Mouse (Mus musculus) liver, postnatal 0 days (tissue): ENCODE measurements around the gene Tmem88. TPM values are rescaled to one million over a fixed set of nuclear protein-coding genes. Genes with fewer than 3 reads are reported as not detected.

Experiments
- ATAC-seq: fragments of 200-750 bp; cut with Nextera tagmentation; 2 replicates; pipeline ENCODE4 v1.8.0; 2017; ENCODE audit warnings: mild to moderate bottlenecking, moderate library complexity
- DNase-seq: peaks from one replicate; pipeline ENCODE4 v3.0.0-alpha.2; 2016
- H3K27ac ChIP-seq: fragments of 300-500 bp; sonication (generic); 2 replicates; pipeline ENCODE4 v1.5.1; 2014; ENCODE audit warnings: antibody characterized with exemption, moderate library complexity, mild to moderate bottlenecking, low read depth
- H3K27me3 ChIP-seq: fragments of 300-500 bp; sonication (generic); 2 replicates; pipeline ENCODE4 v1.6.1; 2014; ENCODE audit warnings: low read length, control low read depth, mixed read lengths; ENCODE audit not compliant: insufficient read depth
- H3K36me3 ChIP-seq: fragments of 300-500 bp; sonication (generic); replicated peaks from 2 replicates; pipeline ENCODE4 v1.6.1; 2014; ENCODE audit warnings: mild to moderate bottlenecking, control low read depth, low read length, moderate library complexity, mixed read lengths; ENCODE audit not compliant: insufficient read depth
- H3K4me1 ChIP-seq: fragments of 300-500 bp; sonication (generic); 2 replicates; pipeline ENCODE4 v1.6.1; 2014; ENCODE audit warnings: antibody characterized with exemption, mild to moderate bottlenecking, control low read depth; ENCODE audit not compliant: insufficient read depth
- H3K4me2 ChIP-seq: fragments of 300-500 bp; sonication (generic); 2 replicates; pipeline ENCODE4 v1.6.1; 2014; ENCODE audit warnings: low read depth, mild to moderate bottlenecking, low read length, moderate library complexity, mixed read lengths
- H3K4me3 ChIP-seq: fragments of 300-500 bp; sonication (generic); 2 replicates; pipeline ENCODE4 v1.5.1; 2014; ENCODE audit warnings: low read depth, low read length
- H3K9ac ChIP-seq: fragments of 300-500 bp; sonication (generic); replicated peaks from 2 replicates; pipeline ENCODE4 v1.6.1; 2014; ENCODE audit warnings: mild to moderate bottlenecking, moderate library complexity
- H3K9me3 ChIP-seq: fragments of 300-500 bp; sonication (generic); 2 replicates; pipeline ENCODE4 v1.6.1; 2016; ENCODE audit warnings: mild to moderate bottlenecking, control low read depth, low read length, mixed read lengths
- CTCF ChIP-seq: sonication (generic); IDR thresholded peaks from 2 replicates; pipeline ENCODE4 v1.5.1; 2016; ENCODE audit warnings: antibody characterized with exemption, low read depth
- EP300 ChIP-seq: IDR thresholded peaks from 2 replicates; pipeline ENCODE4 v1.6.1; 2016; ENCODE audit warnings: antibody characterized with exemption, low read depth, mild to moderate bottlenecking
- WGBS: fragments of 180-500 bp; shearing (Covaris S2); extraction: QIAGEN DNeasy Blood & Tissue Kit; methylation state at CpG from one replicate; pipeline ENCODE4 v1.1.7; 2014; ENCODE audit not compliant: insufficient replicate concordance; 5-methylcytosine and 5-hydroxymethylcytosine counted together
- polyA plus RNA-seq: library from polyadenylated mRNA; unstranded; fragments of >200 nt; fragmentation: Nextera tagmentation; extraction: Ambion mirVana; gene quantifications from 2 replicates; pipeline ENCODE4 v1.2.1, GENCODE M21; 2015

The Tmem88 gene
- polyA plus RNA-seq, result 12.3 and 14.0 TPM in 2 replicates

DNA sequence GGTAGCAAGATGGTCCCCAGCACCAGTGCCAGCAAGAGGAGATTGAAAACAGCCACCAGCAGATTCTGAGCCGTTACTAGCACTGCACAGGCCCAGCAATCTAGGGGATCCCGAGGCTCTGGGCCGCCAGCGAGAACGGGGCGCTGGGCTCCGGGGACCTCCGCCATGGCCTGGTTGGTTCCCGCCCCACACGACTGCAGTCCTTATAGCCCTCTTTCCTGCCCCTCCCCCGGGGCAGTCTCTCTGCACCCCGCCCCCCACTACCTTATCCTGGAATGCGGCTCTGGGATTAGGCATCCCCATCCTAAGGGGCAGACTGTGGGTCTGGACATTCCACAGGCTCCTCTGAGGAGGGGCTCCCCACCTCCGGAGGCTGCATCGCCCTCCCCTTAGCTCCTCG is at the start of gene Tmem88:
Gene Tmem88 (minus strand): TSS at position 176 of the 400 bp plus-strand sequence.
- DNase-seq (no peak), ATAC-seq (no peak)
- H3K4me1 ChIP-seq, result peaks cover 11% of the 10 kb centered on the region
- no peak for TF ChIP-seq CTCF
- no peak for TF ChIP-seq EP300
- peaks cover 25% of the 10 kb centered on the region for H3K36me3 ChIP-seq
- peak within 1 kb of the TSS; percentile 48 for H3K9ac ChIP-seq
- H3K4me3 ChIP-seq, result peak within 1 kb of the TSS; percentile 33
- WGBS, result 55% methylated on average over 16 of the region's 16 CpGs
- no peaks in the 10 kb centered on the region for H3K27me3 ChIP-seq
- H3K9me3 ChIP-seq, result no peaks in the 10 kb centered on the region
- peak within 1 kb of the TSS; percentile 48 for H3K4me2 ChIP-seq
- peak within 1 kb of the TSS; percentile 93 for H3K27ac ChIP-seq

DNA sequence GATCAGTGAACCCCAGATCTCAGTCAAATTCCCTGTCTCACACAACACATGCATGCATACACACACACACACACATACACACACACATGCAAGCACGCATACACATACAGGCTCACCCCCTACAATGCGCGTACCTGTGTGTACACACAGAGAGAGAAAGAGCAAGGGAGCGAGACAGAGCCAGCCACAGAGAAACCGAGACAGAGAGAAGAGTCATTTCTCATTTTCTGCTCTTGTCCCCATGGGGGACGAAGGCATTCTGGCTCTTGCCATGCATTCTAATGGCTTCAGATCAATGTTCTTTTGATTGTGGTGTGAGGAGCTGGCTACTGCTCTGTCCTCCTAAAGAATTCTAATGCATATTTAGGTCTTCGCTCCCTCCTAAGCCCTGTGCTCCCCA is 49.3 kb upstream of the Tmem88 start:
- Histone ChIP-seq H3K27ac (no peak overlapping the region), H3K27me3 (no peaks in the 10 kb centered on the region; the same call in 1 of the 2 replicates), H3K4me1 (no peaks in the 10 kb centered on the region), H3K36me3 (no peaks in the 10 kb centered on the region), H3K4me2 (no peak overlapping the region), H3K4me3 (no peak overlapping the region), H3K9ac (no peak overlapping the region), H3K9me3 (no peaks in the 10 kb centered on the region)
- TF ChIP-seq EP300 (no peak), CTCF (no peak)
- DNase-seq, result no peak
- WGBS, result 89% methylated on average over 7 of the region's 7 CpGs
- ATAC-seq, result no peak

DNA sequence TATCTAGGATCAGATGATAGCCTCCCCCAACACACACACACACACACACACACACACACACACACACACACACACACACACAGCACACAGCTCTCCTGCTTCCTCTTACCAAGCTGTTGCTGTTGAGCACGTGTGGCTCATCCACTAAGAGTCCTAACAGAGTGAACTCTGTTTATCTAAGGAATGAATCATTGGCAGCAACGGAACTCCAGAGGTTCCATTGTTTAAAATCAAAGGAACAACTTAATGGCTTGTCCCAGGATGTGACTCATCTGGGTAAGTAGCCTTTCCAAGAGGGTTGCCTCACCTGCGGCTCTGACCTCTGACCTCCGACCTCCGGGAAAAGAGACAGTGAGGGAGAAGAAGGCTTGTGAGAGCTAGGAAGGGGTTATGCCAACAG is 45.3 kb upstream of the Tmem88 start:
- DNase-seq (no peak), ATAC-seq (peak; percentile 43; the same call in 1 of the 2 replicates)
- no peaks in the 10 kb centered on the region for H3K4me1 ChIP-seq
- no peaks in the 10 kb centered on the region for H3K36me3 ChIP-seq
- TF ChIP-seq EP300 (no peak), CTCF (no peak)
- no peaks in the 10 kb centered on the region; the same call in 1 of the 2 replicates for H3K27me3 ChIP-seq
- no peak overlapping the region for H3K4me3 ChIP-seq
- no peak overlapping the region for H3K9ac ChIP-seq
- H3K9me3 ChIP-seq, result no peaks in the 10 kb centered on the region
- no peak overlapping the region for H3K27ac ChIP-seq
- WGBS, result 27% methylated on average over 5 of the region's 5 CpGs
- no peak overlapping the region for H3K4me2 ChIP-seq

DNA sequence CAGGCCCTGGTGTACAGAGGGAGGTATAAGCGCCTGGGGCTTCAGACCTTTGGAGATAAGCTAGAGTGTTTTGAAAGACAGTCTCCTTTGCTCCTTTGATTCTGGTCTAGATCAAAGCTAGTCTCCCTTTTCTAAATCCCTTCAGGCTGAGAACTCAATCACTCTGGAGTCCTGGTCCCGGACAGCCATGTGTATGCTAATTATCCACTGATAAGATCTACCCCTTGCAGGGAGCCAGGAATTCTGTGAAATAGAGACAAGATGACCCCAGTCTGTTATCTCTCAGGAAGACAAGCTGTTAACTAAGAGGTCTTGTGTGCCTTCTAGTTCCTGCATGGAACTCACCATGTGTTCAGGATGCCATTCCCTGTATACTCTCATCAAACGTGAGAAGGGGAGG is 39.3 kb upstream of the Tmem88 start:
- Histone ChIP-seq H3K4me2 (no peak overlapping the region), H3K4me1 (no peaks in the 10 kb centered on the region), H3K27ac (no peak overlapping the region), H3K4me3 (no peak overlapping the region), H3K9me3 (no peaks in the 10 kb centered on the region), H3K9ac (no peak overlapping the region), H3K36me3 (no peaks in the 10 kb centered on the region), H3K27me3 (no peaks in the 10 kb centered on the region)
- ATAC-seq, result no peak
- DNase-seq, result no peak
- 50% methylated on average over 3 of the region's 3 CpGs for WGBS
- no peak for TF ChIP-seq CTCF
- no peak for TF ChIP-seq EP300

DNA sequence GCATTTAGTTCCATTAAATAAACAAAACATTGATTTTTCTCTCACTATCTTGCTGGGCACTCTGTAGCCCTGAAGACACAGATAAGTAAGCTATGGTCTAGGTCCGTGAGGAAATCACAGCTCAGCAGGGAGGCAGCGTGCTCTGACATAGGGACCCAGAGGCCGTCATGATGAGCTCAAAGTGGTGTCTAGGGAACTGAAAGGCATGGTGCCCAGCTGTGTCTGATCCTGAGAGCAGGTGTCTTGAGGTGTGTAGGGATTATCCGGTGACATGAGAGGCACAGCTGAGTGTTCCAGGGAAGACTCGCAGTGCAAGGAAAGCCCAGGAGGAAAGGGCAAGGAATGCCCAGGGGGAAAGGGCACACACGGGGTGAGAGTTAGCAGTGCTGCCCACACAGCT is 35.2 kb upstream of the Tmem88 start:
- Histone ChIP-seq H3K4me1 (no peaks in the 10 kb centered on the region), H3K9me3 (no peaks in the 10 kb centered on the region), H3K27me3 (no peaks in the 10 kb centered on the region), H3K9ac (no peak overlapping the region), H3K36me3 (no peaks in the 10 kb centered on the region), H3K27ac (no peak overlapping the region), H3K4me2 (no peak overlapping the region), H3K4me3 (no peak overlapping the region)
- TF ChIP-seq CTCF (no peak), EP300 (no peak)
- 58% methylated on average over 6 of the region's 6 CpGs for WGBS
- DNase-seq, result no peak
- no peak for ATAC-seq

DNA sequence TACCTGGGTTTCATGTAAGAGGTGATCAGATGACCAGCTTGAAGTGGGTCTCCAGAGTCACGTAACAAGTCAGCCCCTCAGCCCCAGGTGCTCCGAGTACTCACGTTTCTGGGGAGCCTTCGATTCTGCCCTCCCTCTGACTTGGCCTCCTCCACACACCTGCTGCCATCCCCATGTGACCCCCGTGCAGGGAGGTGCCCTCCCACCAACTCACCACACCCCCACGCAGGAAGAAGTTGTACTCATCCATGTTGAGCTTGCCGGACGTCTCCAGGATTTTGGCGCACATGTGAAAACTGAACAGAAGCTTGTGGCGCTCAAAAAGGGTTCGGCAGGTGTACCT is 34.6 kb upstream of the Tmem88 start:
- ATAC-seq (no peak), DNase-seq (no peak)
- Histone ChIP-seq H3K27me3 (no peaks in the 10 kb centered on the region), H3K4me3 (no peak overlapping the region), H3K9me3 (no peaks in the 10 kb centered on the region), H3K4me1 (no peaks in the 10 kb centered on the region), H3K27ac (no peak overlapping the region), H3K4me2 (no peak overlapping the region), H3K9ac (no peak overlapping the region), H3K36me3 (no peaks in the 10 kb centered on the region)
- 69% methylated on average over 11 of the region's 11 CpGs for WGBS
- TF ChIP-seq EP300 (no peak), CTCF (no peak)
